Mouse (Mus musculus): Measurements from ENCODE around the gene Focad.

DNA sequence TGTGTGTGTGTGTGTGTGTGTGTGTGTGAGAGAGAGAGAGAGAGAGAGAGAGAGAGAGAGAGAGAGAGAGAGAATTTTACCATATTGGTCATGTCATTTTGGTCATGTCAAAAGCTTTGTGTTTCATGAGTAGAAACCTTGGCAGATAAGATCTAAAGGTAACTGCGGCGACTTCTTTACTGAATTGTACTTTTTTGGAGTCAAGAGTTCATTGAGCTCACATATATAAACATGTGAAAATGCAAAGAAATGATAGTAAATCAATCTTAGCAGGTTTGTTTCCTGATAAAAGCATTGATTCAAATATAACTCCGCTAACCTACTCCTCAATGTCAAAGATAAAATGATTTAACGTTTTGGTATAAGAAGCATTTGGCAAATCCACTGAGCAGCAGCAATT is 49.3 kb upstream of the Focad start:
- no peak for TF ChIP-seq POLR2A (IDR thresholded peaks at IDR 0.05; ENCODE audit: low read depth, low read length)
- no peak for TF ChIP-seq CTCF (IDR thresholded peaks at IDR 0.05; ENCODE audit: extremely low read depth, insufficient read depth, insufficient read length, insufficient replicate concordance)

Data from spleen, adult 2 months (tissue).